Mouse (Mus musculus) liver, embryonic 14.5 days (tissue): ENCODE data around the gene 4931440F15Rik. TPM values are rescaled to one million over a fixed set of nuclear protein-coding genes. Genes with fewer than 3 reads are reported as not detected.

ENCODE experiments used
- ATAC-seq: fragments of 200-750 bp; cut with Nextera tagmentation; 2 replicates; pipeline ENCODE4 v1.8.0; 2017; ENCODE audit warnings: moderate number of reproducible peaks, mild to moderate bottlenecking, moderate library complexity; ENCODE audit not compliant: insufficient read depth
- DNase-seq, 3 experiments: peaks; one replicate each; pipeline ENCODE4 v3.0.0-alpha.2; 2012 to 2013; ENCODE audit warnings: low read depth in 3 of 3, low spot score in 3 of 3
- H3K27ac ChIP-seq: fragments of 300-500 bp; sonication (generic); 2 replicates; pipeline ENCODE4 v1.5.1; 2014; ENCODE audit warnings: moderate library complexity, mild to moderate bottlenecking, control low read depth, inconsistent platforms
- H3K27me3 ChIP-seq: fragments of 300-500 bp; sonication (generic); 2 replicates; pipeline ENCODE4 v1.6.1; 2014; ENCODE audit warnings: mild to moderate bottlenecking, low read length, moderate library complexity; ENCODE audit not compliant: control insufficient read depth, insufficient read depth
- H3K36me3 ChIP-seq: fragments of 300-500 bp; sonication (generic); replicated peaks from 2 replicates; pipeline ENCODE4 v1.6.1; 2014; ENCODE audit warnings: low read depth; ENCODE audit not compliant: control insufficient read depth, insufficient read depth
- H3K4me1 ChIP-seq, 2 experiments: fragments of 200-500 bp in 1 of 2; fragments of 300-500 bp in 1 of 2; sonication (generic) in 1 of 2; replicated peaks; 2 replicates each; pipeline ENCODE4 v1.6.1; 2012 to 2014; ENCODE audit warnings: antibody characterized with exemption in 1 of 2, inconsistent platforms in 1 of 2, low read length in 1 of 2; ENCODE audit not compliant: control insufficient read depth in 2 of 2, insufficient read depth in 2 of 2
- H3K4me2 ChIP-seq: fragments of 300-500 bp; sonication (generic); 2 replicates; pipeline ENCODE4 v1.6.1; 2014; ENCODE audit warnings: low read depth, mild to moderate bottlenecking, control low read depth, moderate library complexity
- H3K4me3 ChIP-seq, 2 experiments: fragments of 200-500 bp in 1 of 2; fragments of 300-500 bp in 1 of 2; sonication (generic) in 1 of 2; 2 replicates each; pipeline ENCODE4 v1.5.1; 2012 to 2014; ENCODE audit warnings: low read depth in 2 of 2, low read length in 2 of 2, mild to moderate bottlenecking in 2 of 2, control low read depth in 1 of 2, inconsistent platforms in 1 of 2, moderate library complexity in 1 of 2; ENCODE audit not compliant: insufficient read depth in 1 of 2
- H3K9ac ChIP-seq: fragments of 300-500 bp; sonication (generic); replicated peaks from 2 replicates; pipeline ENCODE4 v1.6.1; 2014; ENCODE audit warnings: mild to moderate bottlenecking, control low read depth, moderate library complexity
- H3K9me3 ChIP-seq: fragments of 300-500 bp; sonication (generic); 2 replicates; pipeline ENCODE4 v1.6.1; 2016; ENCODE audit warnings: low read length, mixed read lengths; ENCODE audit not compliant: control insufficient read depth
- CTCF ChIP-seq: IDR thresholded peaks from 2 replicates; pipeline ENCODE4 v1.5.1; 2016; ENCODE audit warnings: antibody characterized with exemption, low read depth, control low read depth
- EP300 ChIP-seq: IDR thresholded peaks from 2 replicates; pipeline ENCODE4 v1.6.1; 2016; ENCODE audit warnings: antibody characterized with exemption, low read depth
- WGBS: fragments of 180-500 bp; shearing (Covaris S2); extraction: QIAGEN DNeasy Blood & Tissue Kit; methylation state at CpG from one replicate; pipeline ENCODE4 v1.1.7; 2014; ENCODE audit not compliant: insufficient replicate concordance; 5-methylcytosine and 5-hydroxymethylcytosine counted together
- polyA plus RNA-seq, 2 experiments: library from polyadenylated mRNA; depleted of rRNA in 1 of 2; stranded (reverse) in 1 of 2; unstranded in 1 of 2; fragments of >200 nt; fragmentation: Nextera tagmentation in 1 of 2; extraction: Ambion mirVana in 1 of 2; gene quantifications; 2 replicates each; pipeline versions ENCODE4 v1.2.1 to v1.2.3; 2012 to 2014

4931440F15Rik gene
- polyA plus RNA-seq, 2 experiments = 0.13 to 0.20 TPM

DNA sequence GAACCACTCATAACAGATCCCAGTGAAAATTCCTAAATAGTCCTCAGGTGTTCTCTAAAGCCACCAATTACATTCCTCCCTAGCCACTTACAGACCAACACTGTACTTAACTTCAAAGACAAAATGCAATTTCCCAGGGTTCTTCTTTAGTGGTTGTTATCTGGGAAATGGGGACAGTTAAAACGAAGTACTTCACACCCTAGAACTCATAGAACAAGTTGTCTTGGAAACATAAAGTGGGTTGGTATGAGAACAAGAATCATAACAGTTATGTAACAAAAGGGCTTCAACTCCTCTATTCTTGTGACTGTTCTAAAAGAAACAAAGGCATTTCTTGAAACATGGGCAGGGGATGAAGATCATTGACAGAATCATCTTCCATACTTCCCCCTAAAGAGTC lies 12.2 kb downstream of the 4931440F15Rik start:
- H3K9me3 ChIP-seq = no peaks in the 10 kb centered on the region
- H3K36me3 ChIP-seq = no peaks in the 10 kb centered on the region
- ATAC-seq (no peak), DNase-seq (no peak)
- H3K4me2 ChIP-seq = no peak overlapping the region
- H3K4me3 ChIP-seq = no peak overlapping the region
- no peak for TF ChIP-seq CTCF
- TF ChIP-seq EP300 = no peak
- no peaks in the 10 kb centered on the region for H3K27me3 ChIP-seq
- H3K4me1 ChIP-seq = peaks cover 28 to 39% of the 10 kb centered on the region in 2 experiments
- 60% methylated on average over 1 of the region's 1 CpGs for WGBS
- H3K9ac ChIP-seq = no peak overlapping the region
- no peak overlapping the region; the same call in 1 of the 2 replicates for H3K27ac ChIP-seq

DNA sequence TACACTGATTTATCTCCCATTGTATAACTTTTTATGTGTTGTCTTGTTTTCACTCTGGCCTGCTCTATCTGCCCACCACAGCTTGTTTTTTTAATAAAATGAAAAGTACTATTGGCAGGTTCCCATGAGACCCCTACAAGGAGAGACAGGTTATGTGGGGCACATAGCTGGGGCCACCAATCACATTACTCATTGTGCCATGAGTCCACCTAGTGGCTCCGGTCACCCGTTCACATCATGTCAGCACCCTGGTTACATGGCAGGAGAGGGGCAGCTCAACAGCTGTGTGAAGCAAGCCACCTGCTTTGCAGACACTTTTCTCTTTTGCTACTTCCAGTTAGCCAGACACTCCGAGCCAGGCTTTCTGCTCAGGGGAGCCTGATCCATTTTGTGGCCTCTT lies 13.0 kb downstream of the 4931440F15Rik start:
- peaks cover 32 to 43% of the 10 kb centered on the region in 2 experiments for H3K4me1 ChIP-seq
- no peak for ATAC-seq
- WGBS = 68% methylated on average over 3 of the region's 3 CpGs

DNA sequence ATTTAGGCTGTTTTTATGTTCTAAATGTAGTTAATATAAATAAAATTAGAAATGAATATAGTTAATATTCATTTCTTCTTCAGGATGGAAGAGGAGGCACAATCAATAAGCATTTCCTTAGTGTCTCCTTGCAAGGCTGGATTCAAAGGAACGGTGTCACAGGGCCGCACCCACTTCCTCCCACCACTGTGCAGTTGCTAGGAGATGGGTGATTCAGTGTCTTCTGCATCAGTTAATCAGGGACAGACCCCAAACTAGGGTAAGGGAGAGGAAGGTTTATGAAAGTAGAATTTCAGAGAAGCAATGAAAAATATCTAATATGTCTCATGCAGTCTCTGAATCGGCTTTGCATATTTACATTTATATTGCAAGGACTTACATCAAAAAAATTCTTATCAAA lies 15.1 kb downstream of the 4931440F15Rik start:
- DNase-seq = no peak
- 48% methylated on average over 3 of the region's 3 CpGs for WGBS

More for the DNA sequence above, 13.0 kb downstream of the 4931440F15Rik start:
- peak; percentile 25 for TF ChIP-seq CTCF
- TF ChIP-seq EP300 = no peak
- no peak for DNase-seq
- Histone ChIP-seq H3K4me3 (no peak overlapping the region), H3K36me3 (no peaks in the 10 kb centered on the region), H3K9ac (no peak overlapping the region), H3K27me3 (no peaks in the 10 kb centered on the region), H3K27ac (no peak overlapping the region), H3K4me2 (no peak overlapping the region), H3K9me3 (no peaks in the 10 kb centered on the region)

DNA sequence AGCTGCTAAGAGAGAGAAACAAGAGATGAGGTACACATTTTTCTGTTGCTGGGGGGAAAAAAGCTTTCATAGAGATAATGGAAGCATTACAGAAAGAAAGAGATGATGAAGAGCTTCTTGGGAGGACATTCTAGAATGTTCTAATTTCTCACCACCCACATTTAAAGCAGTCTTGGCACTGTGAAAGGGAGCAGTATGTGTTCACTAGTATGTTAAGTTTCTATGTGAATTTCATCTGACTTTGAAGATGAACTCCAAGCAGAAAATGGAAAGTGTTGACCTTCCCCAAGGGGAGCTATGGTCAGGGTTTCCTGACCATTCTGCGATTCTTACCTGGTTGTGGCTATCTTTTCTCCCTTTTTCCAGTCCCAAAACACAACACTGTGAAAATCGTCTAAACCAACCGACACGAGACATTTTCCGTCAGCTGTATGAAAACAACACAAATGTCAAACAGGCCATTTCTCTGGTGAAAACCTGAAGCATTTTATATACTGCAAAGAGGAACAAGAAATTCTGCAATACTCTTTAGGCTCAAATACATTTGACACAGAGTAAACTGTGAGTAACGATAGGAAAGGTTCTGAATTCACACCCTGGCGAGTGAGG lies 16.4 kb downstream of the 4931440F15Rik start:
- H3K9ac ChIP-seq = no peak overlapping the region
- WGBS = 68% methylated on average over 7 of the region's 7 CpGs
- H3K9me3 ChIP-seq = no peaks in the 10 kb centered on the region
- no peak overlapping the region for H3K4me2 ChIP-seq
- no peak for TF ChIP-seq EP300
- no peak for TF ChIP-seq CTCF
- DNase-seq = no peak
- H3K4me1 ChIP-seq = peaks cover 13 to 19% of the 10 kb centered on the region in 2 experiments
- no peaks in the 10 kb centered on the region for H3K36me3 ChIP-seq
- H3K27ac ChIP-seq = peak overlapping the region; percentile 7; the same call in 1 of the 2 replicates
- no peak overlapping the region for H3K4me3 ChIP-seq
- ATAC-seq = no peak
- H3K27me3 ChIP-seq = no peaks in the 10 kb centered on the region

More for the DNA sequence above, 15.1 kb downstream of the 4931440F15Rik start:
- no peak for ATAC-seq
- H3K4me2 ChIP-seq = no peak overlapping the region
- no peak overlapping the region for H3K4me3 ChIP-seq
- no peaks in the 10 kb centered on the region for H3K27me3 ChIP-seq
- H3K27ac ChIP-seq = no peak overlapping the region
- H3K4me1 ChIP-seq = peaks cover 21 to 26% of the 10 kb centered on the region in 2 experiments
- no peak overlapping the region for H3K9ac ChIP-seq
- no peaks in the 10 kb centered on the region for H3K36me3 ChIP-seq
- no peak for TF ChIP-seq EP300
- no peak for TF ChIP-seq CTCF
- no peaks in the 10 kb centered on the region for H3K9me3 ChIP-seq

DNA sequence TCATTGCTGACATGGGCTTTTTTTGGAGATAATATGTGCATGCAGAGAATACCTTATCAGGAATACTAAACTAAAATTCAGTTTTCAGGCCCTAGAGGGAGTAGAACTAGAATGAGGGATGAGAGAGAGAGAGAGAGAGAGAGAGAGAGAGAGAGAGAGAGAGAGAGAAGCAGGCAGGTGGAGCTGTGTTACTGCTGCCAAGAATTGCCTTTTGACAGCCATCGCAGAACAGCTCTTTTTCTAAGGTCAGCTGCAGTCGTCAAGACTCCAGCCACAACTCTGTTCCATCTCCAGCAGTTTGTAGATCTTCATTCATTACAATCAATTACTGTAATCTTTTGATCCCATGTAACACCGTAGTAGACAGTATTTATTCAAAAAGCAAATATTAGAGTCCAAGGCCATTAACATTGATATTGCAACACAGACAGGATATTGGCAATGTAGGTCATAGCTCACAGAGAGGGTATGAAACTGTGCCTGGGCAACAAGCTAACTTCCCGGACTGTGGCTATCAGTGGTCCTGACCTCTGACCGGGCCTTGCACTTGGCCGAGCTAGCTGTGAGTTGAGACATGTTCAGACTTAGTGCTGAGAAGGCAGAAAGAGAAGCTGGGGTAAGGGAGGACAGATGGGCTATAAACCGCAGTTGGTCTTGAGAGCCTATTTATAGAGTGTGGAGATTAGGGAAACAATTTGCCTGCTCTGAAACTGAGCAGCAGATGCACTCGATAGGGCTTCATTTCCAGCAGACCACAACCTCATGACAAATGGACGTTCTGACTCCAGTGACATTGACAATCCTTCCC lies 17.1 kb downstream of the 4931440F15Rik start:
- Histone ChIP-seq H3K27me3 (no peaks in the 10 kb centered on the region), H3K4me2 (no peak overlapping the region), H3K9me3 (no peaks in the 10 kb centered on the region), H3K36me3 (no peaks in the 10 kb centered on the region), H3K4me3 (no peak overlapping the region), H3K9ac (peak overlapping the region; percentile 9; the same call in 1 of the 2 replicates), H3K27ac (peak overlapping the region; percentile 7; the same call in 1 of the 2 replicates), H3K4me1 (peaks cover 13 to 17% of the 10 kb centered on the region in 2 experiments)
- ATAC-seq (peak; percentile 57), DNase-seq (peak in 1 of 3 experiments; percentile 9)
- no peak for TF ChIP-seq EP300
- TF ChIP-seq CTCF = no peak
- 17% methylated on average over 9 of the region's 9 CpGs for WGBS
